Mouse (Mus musculus) megakaryocyte, embryonic 14.5 days (primary cell): ENCODE results near the gene Treml4. TPM values are rescaled to one million over a fixed set of nuclear protein-coding genes. Genes with fewer than 3 reads are reported as not detected.

Source experiments
- H3K27me3 ChIP-seq: replicated peaks from 2 replicates; pipeline ENCODE3; 2012; ENCODE audit warnings: inconsistent platforms
- H3K36me3 ChIP-seq: replicated peaks from 2 replicates; pipeline ENCODE3; 2012; ENCODE audit warnings: low read length, inconsistent platforms, mixed read lengths
- H3K4me1 ChIP-seq: 2 replicates; pipeline ENCODE4 v1.6.1; 2012; ENCODE audit warnings: inconsistent platforms
- H3K4me3 ChIP-seq: replicated peaks from 2 replicates; pipeline ENCODE3; 2012; ENCODE audit warnings: moderate library complexity, mild to moderate bottlenecking, inconsistent platforms
- H3K9me3 ChIP-seq: 2 replicates; pipeline ENCODE4 v1.6.1; 2012; ENCODE audit warnings: inconsistent platforms
- FLI1 ChIP-seq: IDR thresholded peaks from 2 replicates; pipeline ENCODE4 v1.6.1; 2012; ENCODE audit warnings: low read length, inconsistent platforms, mixed read lengths
- GATA1 ChIP-seq: IDR thresholded peaks from 3 replicates; pipeline ENCODE4 v1.6.1; 2012; ENCODE audit warnings: mixed read lengths, low read length, inconsistent platforms, borderline replicate concordance
- polyA plus RNA-seq: library from polyadenylated mRNA; stranded (reverse); fragments of >175 nt; gene quantifications from 2 replicates; pipeline ENCODE4 v1.2.3, GENCODE M21; 2012; ENCODE audit warnings: low replicate concordance; ENCODE audit not compliant: insufficient read depth

Treml4 gene
- polyA plus RNA-seq, 1 experiment = 3.6 TPM

GRCm38 (mm10) chr17:48249039-48249438, 15.1 kb upstream of the Treml4 start:
- H3K27me3 ChIP-seq = peaks cover 16% of the 10 kb centered on the region
- H3K4me1 ChIP-seq = peaks cover 23% of the 10 kb centered on the region
- no peaks in the 10 kb centered on the region for H3K36me3 ChIP-seq
- H3K4me3 ChIP-seq = no peak overlapping the region
- TF ChIP-seq GATA1 (no peak), FLI1 (no peak)
- peaks cover 6% of the 10 kb centered on the region for H3K9me3 ChIP-seq

- Histone ChIP-seq H3K4me1 (peaks cover 27% of the 10 kb centered on the region), H3K36me3 (no peaks in the 10 kb centered on the region), H3K27me3 (peaks cover 13% of the 10 kb centered on the region), H3K9me3 (peaks cover 6% of the 10 kb centered on the region), H3K4me3 (no peak overlapping the region)
- TF ChIP-seq FLI1 (no peak), GATA1 (no peak)
Observed at GRCm38 (mm10) chr17:48249501-48249900, 14.6 kb upstream of the Treml4 start.

- Histone ChIP-seq H3K4me3 (no peak overlapping the region), H3K9me3 (peaks cover 6% of the 10 kb centered on the region)
- TF ChIP-seq FLI1 = no peak
- no peak for TF ChIP-seq GATA1
Observed at GRCm38 (mm10) chr17:48250631-48251030, 13.5 kb upstream of the Treml4 start.

GRCm38 (mm10) chr17:48256575-48256974, 7.5 kb upstream of the Treml4 start:
- TF ChIP-seq FLI1 = no peak
- TF ChIP-seq GATA1 = no peak
- peaks cover 13% of the 10 kb centered on the region for H3K9me3 ChIP-seq

More at GRCm38 (mm10) chr17:48250631-48251030, 13.5 kb upstream of the Treml4 start:
- Histone ChIP-seq H3K4me1 (peaks cover 34% of the 10 kb centered on the region), H3K27me3 (peaks cover 8% of the 10 kb centered on the region), H3K36me3 (no peaks in the 10 kb centered on the region)

GRCm38 (mm10) chr17:48261868-48262267, 2.2 kb upstream of the Treml4 start:
- Histone ChIP-seq H3K4me3 (no peak overlapping the region), H3K27me3 (peaks cover 3% of the 10 kb centered on the region), H3K4me1 (peaks cover 34% of the 10 kb centered on the region), H3K9me3 (peaks cover 13% of the 10 kb centered on the region), H3K36me3 (no peaks in the 10 kb centered on the region)
- TF ChIP-seq FLI1 (no peak), GATA1 (no peak)

More at GRCm38 (mm10) chr17:48256575-48256974, 7.5 kb upstream of the Treml4 start:
- Histone ChIP-seq H3K27me3 (peaks cover 9% of the 10 kb centered on the region), H3K36me3 (no peaks in the 10 kb centered on the region), H3K4me1 (peaks cover 22% of the 10 kb centered on the region), H3K4me3 (no peak overlapping the region)

GRCm38 (mm10) chr17:48264662-48265061, 567 bp downstream of the Treml4 start:
- no peaks in the 10 kb centered on the region for H3K36me3 ChIP-seq
- H3K27me3 ChIP-seq = peaks cover 4% of the 10 kb centered on the region
- peaks cover 4% of the 10 kb centered on the region for H3K9me3 ChIP-seq
- H3K4me1 ChIP-seq = peaks cover 41% of the 10 kb centered on the region
- H3K4me3 ChIP-seq = no peak overlapping the region
- TF ChIP-seq FLI1 (no peak), GATA1 (no peak)

- H3K27me3 ChIP-seq = peaks cover 1% of the 10 kb centered on the region
- no peak overlapping the region for H3K4me3 ChIP-seq
- H3K9me3 ChIP-seq = no peaks in the 10 kb centered on the region
- H3K36me3 ChIP-seq = no peaks in the 10 kb centered on the region
- TF ChIP-seq GATA1 (no peak), FLI1 (no peak)
- peaks cover 51% of the 10 kb centered on the region for H3K4me1 ChIP-seq
Observed at GRCm38 (mm10) chr17:48266138-48266537, 2.0 kb downstream of the Treml4 start.

GRCm38 (mm10) chr17:48266610-48267304, 2.7 kb downstream of the Treml4 start:
- Histone ChIP-seq H3K36me3 (no peaks in the 10 kb centered on the region), H3K4me1 (peaks cover 45% of the 10 kb centered on the region), H3K9me3 (no peaks in the 10 kb centered on the region), H3K27me3 (peaks cover 1% of the 10 kb centered on the region), H3K4me3 (no peak overlapping the region)
- no peak for TF ChIP-seq FLI1
- TF ChIP-seq GATA1 = no peak

GRCm38 (mm10) chr17:48267591-48267990, 3.5 kb downstream of the Treml4 start:
- H3K4me1 ChIP-seq = peaks cover 45% of the 10 kb centered on the region
- TF ChIP-seq GATA1 (no peak), FLI1 (no peak)
- no peaks in the 10 kb centered on the region for H3K36me3 ChIP-seq
- H3K9me3 ChIP-seq = no peaks in the 10 kb centered on the region
- no peak overlapping the region for H3K4me3 ChIP-seq
- H3K27me3 ChIP-seq = peaks cover 1% of the 10 kb centered on the region

- Histone ChIP-seq H3K27me3 (peaks cover 1% of the 10 kb centered on the region), H3K9me3 (peaks cover 4% of the 10 kb centered on the region), H3K4me3 (no peak overlapping the region), H3K4me1 (peaks cover 49% of the 10 kb centered on the region), H3K36me3 (peaks cover 4% of the 10 kb centered on the region)
- TF ChIP-seq GATA1 (no peak), FLI1 (no peak)
Observed at GRCm38 (mm10) chr17:48268276-48268675, 4.2 kb downstream of the Treml4 start.

GRCm38 (mm10) chr17:48269833-48270232, 5.7 kb downstream of the Treml4 start:
- peaks cover 1% of the 10 kb centered on the region for H3K27me3 ChIP-seq
- H3K9me3 ChIP-seq = peaks cover 5% of the 10 kb centered on the region
- H3K36me3 ChIP-seq = peaks cover 5% of the 10 kb centered on the region
- H3K4me1 ChIP-seq = peaks cover 51% of the 10 kb centered on the region
- H3K4me3 ChIP-seq = no peak overlapping the region
- TF ChIP-seq GATA1 = no peak
- TF ChIP-seq FLI1 = no peak
